Mouse (Mus musculus): Measurements from ENCODE around the gene Ckb.

DNA sequence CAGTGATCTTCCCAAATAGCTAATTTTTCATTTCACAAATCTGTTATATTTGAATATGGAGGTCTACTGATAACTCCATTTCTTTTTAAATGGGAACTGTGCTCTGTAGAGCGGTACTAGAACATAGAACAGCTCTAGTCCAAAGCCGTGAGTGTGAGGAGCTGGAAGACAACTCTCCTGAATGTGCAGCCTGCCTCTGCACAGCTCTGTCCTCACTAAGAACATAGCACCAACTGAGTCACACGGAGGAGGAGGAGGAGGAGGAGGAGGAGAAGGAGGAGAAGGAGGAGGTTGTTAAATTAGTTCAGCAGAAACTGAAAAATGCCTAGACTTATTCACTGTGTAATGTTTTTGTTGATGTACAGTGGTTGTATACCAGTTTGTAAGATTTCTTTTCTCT, 19.2 kb downstream of the Ckb start:
- no peak for TF ChIP-seq GATA1 (IDR thresholded peaks at IDR 0.05; ENCODE audit: low read length)
- no peak for TF ChIP-seq TAL1 (IDR thresholded peaks at IDR 0.05; ENCODE audit: low read length)

Data from erythroblast, embryonic 14.5 days (primary cell).